Mouse (Mus musculus) bone marrow, adult 2 months (tissue): ENCODE results near the gene Hdgfl2.

Experiments used
- CTCF ChIP-seq: fragments of 200-500 bp; IDR thresholded peaks from 2 replicates; pipeline ENCODE4 v1.5.1; 2011; ENCODE audit warnings: low read length, control low read depth; ENCODE audit not compliant: control insufficient read depth, insufficient read depth
- POLR2A ChIP-seq: fragments of 200-500 bp; IDR thresholded peaks from 2 replicates; pipeline ENCODE4 v1.6.1; 2011; ENCODE audit warnings: low read depth, mild to moderate bottlenecking, control low read depth, low read length, borderline replicate concordance; ENCODE audit not compliant: control insufficient read depth

- TF ChIP-seq POLR2A (no peak), CTCF (no peak)
These were observed 46.6 kb upstream of the Hdgfl2 start for GRCm38 (mm10) chr17:56032831-56033230.
